Mouse (Mus musculus) olfactory bulb, adult 2 months (tissue): ENCODE measurements around the gene Ror2. TPM values are rescaled to one million over a fixed set of nuclear protein-coding genes. Genes with fewer than 3 reads are reported as not detected.

Experiments used
- H3K27ac ChIP-seq: fragments of 200-500 bp; 2 replicates; pipeline ENCODE4 v1.5.1; 2012; ENCODE audit warnings: low read depth, low read length; ENCODE audit not compliant: insufficient read depth
- H3K4me1 ChIP-seq: fragments of 200-500 bp; 2 replicates; pipeline ENCODE4 v1.6.1; 2012; ENCODE audit warnings: low read length; ENCODE audit not compliant: control insufficient read depth, insufficient read depth
- H3K4me3 ChIP-seq: fragments of 200-500 bp; 2 replicates; pipeline ENCODE4 v1.5.1; 2012; ENCODE audit warnings: mild to moderate bottlenecking, low read depth, low read length, moderate library complexity; ENCODE audit not compliant: insufficient read depth
- CTCF ChIP-seq: fragments of 200-500 bp; IDR thresholded peaks from 2 replicates; pipeline ENCODE4 v1.5.1; 2012; ENCODE audit warnings: low read depth, mild to moderate bottlenecking, low read length, moderate library complexity; ENCODE audit not compliant: insufficient read depth
- POLR2A ChIP-seq: fragments of 200-500 bp; IDR thresholded peaks from 2 replicates; pipeline ENCODE4 v1.6.1; 2012; ENCODE audit warnings: mild to moderate bottlenecking, low read depth, low read length, moderate library complexity; ENCODE audit not compliant: insufficient read depth
- WGBS: fragments of 180-500 bp; shearing (Covaris S2); methylation state at CpG from one replicate; pipeline ENCODE4 v1.1.7; 2018; 5-methylcytosine and 5-hydroxymethylcytosine counted together
- polyA plus RNA-seq: library from polyadenylated mRNA; stranded (reverse); fragments of >200 nt; gene quantifications from 2 replicates; pipeline ENCODE4 v1.2.4, GENCODE M21; 2012; ENCODE audit warnings: low replicate concordance; ENCODE audit not compliant: missing spikeins, insufficient read depth, insufficient read length

The Ror2 gene
- polyA plus RNA-seq, 1 experiment: not detected

- no peak for TF ChIP-seq POLR2A
- no peak for TF ChIP-seq CTCF
- peaks cover 29% of the 10 kb centered on the region for H3K4me1 ChIP-seq
These were observed 52.5 kb downstream of the Ror2 start for GRCm38 (mm10) chr13:53233381-53233780.

DNA sequence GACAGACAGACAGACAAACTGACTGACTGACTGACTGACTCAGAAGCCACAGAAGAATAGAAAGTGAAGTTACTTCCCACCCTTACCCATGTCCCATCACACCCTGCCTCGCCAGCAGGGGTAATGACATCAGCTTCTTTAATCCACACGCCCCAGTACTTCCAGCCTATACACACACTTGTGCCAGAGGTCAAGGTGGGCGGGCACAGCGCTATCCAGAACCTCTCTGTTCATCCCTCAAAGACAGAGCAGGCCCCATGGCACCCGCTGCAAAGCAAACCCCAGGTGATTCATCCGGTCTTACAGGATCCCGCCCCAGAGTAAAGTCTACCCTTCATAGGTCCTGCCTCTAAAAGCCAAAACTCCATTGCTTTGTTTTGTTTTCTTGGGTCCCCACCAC lies 53.5 kb downstream of the Ror2 start:
- no peak for TF ChIP-seq POLR2A
- no peak for TF ChIP-seq CTCF
- Histone ChIP-seq H3K4me3 (no peak overlapping the region), H3K4me1 (peaks cover 29% of the 10 kb centered on the region), H3K27ac (no peak overlapping the region)
- WGBS: 86% methylated on average over 7 of the region's 7 CpGs

More at GRCm38 (mm10) chr13:53233381-53233780, 52.5 kb downstream of the Ror2 start:
- no peak overlapping the region for H3K4me3 ChIP-seq
- 44% methylated on average over 9 of the region's 9 CpGs for WGBS
- H3K27ac ChIP-seq: no peak overlapping the region

DNA sequence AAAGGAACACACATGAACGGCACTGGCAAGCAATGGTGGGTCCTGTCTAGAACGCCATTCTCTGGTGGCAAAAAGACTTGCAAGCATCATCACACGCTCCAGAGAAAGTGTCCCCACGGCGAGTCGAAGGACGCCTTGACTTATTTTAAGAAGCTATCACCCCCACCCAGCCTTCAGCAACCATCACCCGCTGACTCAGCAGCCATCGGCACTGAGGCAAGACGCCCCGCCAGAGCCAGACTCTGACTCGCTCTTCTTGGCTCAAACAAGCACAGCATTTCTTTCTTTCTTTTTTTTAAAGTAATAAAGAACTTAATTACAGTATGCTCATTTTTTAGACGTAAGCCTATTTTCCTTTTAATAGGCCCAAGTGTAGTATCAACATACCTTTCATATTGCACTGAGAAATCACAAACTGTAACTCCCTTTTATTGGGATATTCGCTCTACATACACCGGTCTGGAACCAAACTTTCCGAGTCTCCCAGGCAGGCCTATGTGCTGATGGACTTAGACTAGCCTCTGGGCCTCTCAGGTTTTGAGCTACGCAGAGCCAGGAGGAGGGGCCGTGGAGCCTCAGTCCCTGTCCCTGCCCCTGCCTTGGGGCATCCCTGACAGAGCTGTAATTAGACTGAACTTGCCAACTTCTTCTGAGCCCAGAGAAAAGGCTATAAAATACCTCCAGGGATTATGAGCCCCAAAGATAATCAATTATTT lies 55.3 kb downstream of the Ror2 start:
- TF ChIP-seq CTCF: no peak
- no peak for TF ChIP-seq POLR2A
- peaks cover 26% of the 10 kb centered on the region for H3K4me1 ChIP-seq
- peak overlapping the region; percentile 22; the same call in 1 of the 2 replicates for H3K27ac ChIP-seq
- WGBS: 40% methylated on average over 18 of the region's 18 CpGs
- H3K4me3 ChIP-seq: no peak overlapping the region

- H3K27ac ChIP-seq: no peak overlapping the region
- peaks cover 18% of the 10 kb centered on the region for H3K4me1 ChIP-seq
- TF ChIP-seq POLR2A (no peak), CTCF (no peak)
- 75% methylated on average over 6 of the region's 6 CpGs for WGBS
- no peak overlapping the region for H3K4me3 ChIP-seq
These were observed 58.9 kb downstream of the Ror2 start for GRCm38 (mm10) chr13:53227019-53227418.

DNA sequence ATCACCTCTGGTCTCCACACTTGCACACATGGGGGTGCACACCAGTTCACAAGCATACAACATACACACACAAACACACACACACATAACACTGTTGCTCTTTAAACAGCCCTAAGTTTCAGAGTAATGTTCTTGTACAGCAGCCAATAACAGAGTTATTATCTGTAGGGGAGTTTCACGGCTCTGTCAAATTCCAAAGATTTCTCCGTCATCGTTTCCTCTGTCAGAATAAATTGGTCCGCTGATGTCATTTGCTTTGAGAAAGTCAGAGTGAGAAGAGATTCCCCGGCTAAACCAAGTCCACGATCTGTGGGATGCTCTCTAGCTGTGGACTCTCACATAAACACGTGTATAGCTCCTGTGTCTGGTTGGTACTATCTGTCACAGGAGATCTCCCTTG lies 59.5 kb downstream of the Ror2 start:
- WGBS: 78% methylated on average over 7 of the region's 7 CpGs
- Histone ChIP-seq H3K4me1 (peaks cover 14% of the 10 kb centered on the region), H3K4me3 (no peak overlapping the region), H3K27ac (no peak overlapping the region)
- no peak for TF ChIP-seq POLR2A
- no peak for TF ChIP-seq CTCF

- no peak overlapping the region for H3K4me3 ChIP-seq
- no peak overlapping the region for H3K27ac ChIP-seq
- H3K4me1 ChIP-seq: peaks cover 11% of the 10 kb centered on the region
- TF ChIP-seq POLR2A: no peak
- TF ChIP-seq CTCF: no peak
- 95% methylated on average over 3 of the region's 3 CpGs for WGBS
These were observed 60.0 kb downstream of the Ror2 start for GRCm38 (mm10) chr13:53225925-53226324.

- Histone ChIP-seq H3K4me1 (no peaks in the 10 kb centered on the region; the same call in 1 of the 2 replicates), H3K4me3 (no peak overlapping the region), H3K27ac (no peak overlapping the region)
- 87% methylated on average over 6 of the region's 6 CpGs for WGBS
- TF ChIP-seq CTCF (no peak), POLR2A (no peak)
These were observed 64.7 kb downstream of the Ror2 start for GRCm38 (mm10) chr13:53221176-53221575.

DNA sequence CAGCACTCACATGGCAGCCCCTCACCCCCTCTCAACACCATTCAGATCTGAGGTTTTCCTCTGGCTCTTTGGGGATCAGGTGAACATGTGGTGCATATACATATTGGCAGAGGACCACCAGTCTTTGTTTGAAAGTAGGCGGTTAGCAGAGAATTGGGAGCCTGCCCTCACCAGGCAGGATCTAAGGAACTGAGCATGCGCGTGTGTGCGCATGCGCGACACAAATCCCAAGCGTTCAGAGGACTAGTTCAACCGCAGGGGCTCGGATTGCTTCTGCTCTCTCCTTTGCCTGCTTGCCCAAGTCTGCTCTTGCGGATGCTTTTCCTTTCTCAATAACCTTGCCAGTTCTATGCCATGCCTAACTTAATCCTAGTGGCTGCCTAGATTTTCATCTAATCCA lies 66.0 kb downstream of the Ror2 start:
- H3K27ac ChIP-seq: no peak overlapping the region
- WGBS: 90% methylated on average over 10 of the region's 10 CpGs
- TF ChIP-seq CTCF: no peak
- no peak overlapping the region for H3K4me3 ChIP-seq
- H3K4me1 ChIP-seq: no peaks in the 10 kb centered on the region; the same call in 1 of the 2 replicates

DNA sequence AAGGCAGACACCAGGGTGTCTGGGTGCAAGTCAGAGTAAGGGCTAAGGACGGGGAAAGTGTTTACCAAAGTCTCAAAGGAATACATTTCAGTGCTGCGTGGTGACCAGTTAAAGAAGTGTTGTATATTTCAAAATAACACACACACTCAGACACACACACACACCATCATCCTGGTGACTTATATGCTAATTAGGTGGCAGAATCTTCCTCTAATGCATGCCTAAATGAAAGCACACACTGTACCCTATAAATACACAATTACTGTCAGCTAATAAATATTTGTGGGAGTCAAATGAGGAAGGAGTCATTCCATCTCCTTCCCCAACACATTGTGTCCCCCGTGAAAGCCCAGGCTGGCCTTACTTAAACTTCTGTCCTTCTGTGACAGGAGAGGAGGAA lies 66.5 kb downstream of the Ror2 start:
- H3K4me3 ChIP-seq: no peak overlapping the region
- TF ChIP-seq POLR2A: no peak
- TF ChIP-seq CTCF: no peak
- no peaks in the 10 kb centered on the region; the same call in 1 of the 2 replicates for H3K4me1 ChIP-seq
- 73% methylated on average over 3 of the region's 3 CpGs for WGBS
- no peak overlapping the region for H3K27ac ChIP-seq
